Mouse (Mus musculus) CH12.LX (cell line): ENCODE measurements at regions not wholly inside any gene's neighbourhood (a gene's known extent, or its start where the extent isn't known, plus 50 kb on each side); places are given as distances from the start of the nearest gene placed in this dataset.

ENCODE experiments used
- DNase-seq: peaks from one replicate; pipeline ENCODE4 v3.0.0-alpha.2; 2013; ENCODE audit errors: extremely low read depth
- H3K27ac ChIP-seq: 2 replicates; pipeline ENCODE4 v1.5.1; 2012; ENCODE audit warnings: low read depth, mild to moderate bottlenecking, control low read depth, moderate library complexity; ENCODE audit not compliant: insufficient read depth
- H3K27me3 ChIP-seq: replicated peaks from 2 replicates; pipeline ENCODE3; 2012; ENCODE audit warnings: inconsistent platforms
- H3K36me3 ChIP-seq, 2 experiments: replicated peaks in 1 of 2; 2 replicates each; pipeline versions ENCODE3 to v1.6.1; 2012; ENCODE audit warnings: inconsistent platforms in 1 of 2, low read length in 1 of 2, mild to moderate bottlenecking in 1 of 2, mixed read lengths in 1 of 2, moderate library complexity in 1 of 2; ENCODE audit not compliant: control insufficient read depth in 1 of 2, insufficient read depth in 1 of 2
- H3K4me1 ChIP-seq, 2 experiments: 2 replicates each; pipeline ENCODE4 v1.6.1; 2012; ENCODE audit warnings: inconsistent platforms in 1 of 2, moderate library complexity in 1 of 2; ENCODE audit not compliant: insufficient read depth in 2 of 2, control insufficient read depth in 1 of 2
- H3K4me2 ChIP-seq: 2 replicates; pipeline ENCODE4 v1.6.1; 2012; ENCODE audit warnings: low read depth, mild to moderate bottlenecking, control low read depth; ENCODE audit not compliant: poor library complexity, insufficient read depth, severe bottlenecking
- H3K4me3 ChIP-seq, 3 experiments: fragments of 150-350 bp in 1 of 3; sonication (generic) in 1 of 3; replicated peaks in 1 of 3; 2 replicates each; pipeline versions ENCODE3 to v1.5.1; 2011 to 2012; ENCODE audit warnings: low read depth in 2 of 3, low read length in 2 of 3, mild to moderate bottlenecking in 2 of 3, moderate library complexity in 2 of 3, control low read depth in 1 of 3, improper control_type of control experiment in 1 of 3, inconsistent platforms in 1 of 3, mixed read lengths in 1 of 3; ENCODE audit not compliant: poor library complexity in 1 of 3
- H3K79me2 ChIP-seq: replicated peaks from 2 replicates; pipeline ENCODE4 v1.6.1; 2012; ENCODE audit warnings: mild to moderate bottlenecking, moderate library complexity; ENCODE audit not compliant: control insufficient read depth, poor library complexity, insufficient read depth, severe bottlenecking; ENCODE audit errors: extremely low read depth
- H3K9ac ChIP-seq: 2 replicates; pipeline ENCODE4 v1.6.1; 2012; ENCODE audit warnings: low read depth, mild to moderate bottlenecking, control low read depth, moderate library complexity; ENCODE audit not compliant: insufficient read depth
- H3K9me3 ChIP-seq: replicated peaks from 2 replicates; pipeline ENCODE3; 2012; ENCODE audit warnings: low read length, inconsistent platforms, mixed read lengths
- CHD1 ChIP-seq: IDR thresholded peaks from 2 replicates; pipeline ENCODE4 v1.6.1; 2012; ENCODE audit warnings: low read depth, low read length, improper control_type of control experiment, inconsistent platforms
- CTCF ChIP-seq, 2 experiments: IDR thresholded peaks in 1 of 2; conservative IDR thresholded peaks in 1 of 2; 2 replicates each; pipeline ENCODE4 v1.5.1; 2011 to 2012; ENCODE audit warnings: low read depth in 2 of 2, low read length in 2 of 2, improper control_type of control experiment in 1 of 2, inconsistent platforms in 1 of 2, mild to moderate bottlenecking in 1 of 2, moderate library complexity in 1 of 2
- E2F4 ChIP-seq: IDR thresholded peaks from 2 replicates; pipeline ENCODE4 v1.6.1; 2011; ENCODE audit warnings: low read depth, low read length, improper control_type of control experiment; ENCODE audit not compliant: insufficient replicate concordance
- ELF1 ChIP-seq: IDR thresholded peaks from 2 replicates; pipeline ENCODE4 v1.6.1; 2014; ENCODE audit warnings: low read depth, mild to moderate bottlenecking, inconsistent platforms, low read length, improper control_type of control experiment
- HCFC1 ChIP-seq: IDR thresholded peaks from 2 replicates; pipeline ENCODE4 v1.6.1; 2012; ENCODE audit warnings: low read depth, mild to moderate bottlenecking, inconsistent platforms, low read length, improper control_type of control experiment
- IRF4 ChIP-seq: IDR thresholded peaks from 2 replicates; pipeline ENCODE4 v1.6.1; 2014; ENCODE audit warnings: low read depth, mild to moderate bottlenecking, inconsistent platforms, low read length, improper control_type of control experiment
- JUND ChIP-seq: conservative IDR thresholded peaks from 2 replicates; pipeline ENCODE4 v1.6.1; 2011; ENCODE audit warnings: low read depth, low read length, improper control_type of control experiment
- KAT2A ChIP-seq: IDR thresholded peaks from 2 replicates; pipeline ENCODE4 v1.6.1; 2012; ENCODE audit warnings: low read length, improper control_type of control experiment, inconsistent platforms; ENCODE audit not compliant: insufficient replicate concordance
- MAFK ChIP-seq: IDR thresholded peaks from 2 replicates; pipeline ENCODE4 v1.6.1; 2011; ENCODE audit warnings: low read length, improper control_type of control experiment; ENCODE audit not compliant: insufficient replicate concordance
- MAZ ChIP-seq: IDR thresholded peaks from 2 replicates; pipeline ENCODE4 v1.6.1; 2012; ENCODE audit warnings: low read depth, mild to moderate bottlenecking, inconsistent platforms, low read length, improper control_type of control experiment, moderate library complexity
- PAX5 ChIP-seq: IDR thresholded peaks from 2 replicates; pipeline ENCODE4 v1.6.1; 2012; ENCODE audit warnings: low read length, inconsistent platforms, mixed read lengths
- RAD21 ChIP-seq: IDR thresholded peaks from 2 replicates; pipeline ENCODE4 v1.6.1; 2011; ENCODE audit warnings: low read depth, mild to moderate bottlenecking, low read length, improper control_type of control experiment, moderate library complexity
- SIN3A ChIP-seq: IDR thresholded peaks from 2 replicates; pipeline ENCODE4 v1.6.1; 2012; ENCODE audit warnings: low read length, improper control_type of control experiment, inconsistent platforms
- ZC3H11A ChIP-seq: IDR thresholded peaks from 2 replicates; pipeline ENCODE4 v1.6.1; 2012; ENCODE audit warnings: low read depth, mild to moderate bottlenecking, inconsistent platforms, low read length, improper control_type of control experiment
- ZKSCAN1 ChIP-seq: IDR thresholded peaks from 2 replicates; pipeline ENCODE4 v1.6.1; 2012; ENCODE audit warnings: low read depth, inconsistent platforms, low read length, improper control_type of control experiment, borderline replicate concordance
- dilution Hi-C: fragments of 300-500 bp; cut with MboI; formaldehyde crosslinking; loops from 2 replicates; pipeline ENCODE4 v1.14.3; 2020; ENCODE audit warnings: low sequenced_read_pairs; ENCODE audit not compliant: extremely low pct_unique_long_range_greater_than_20kb, extremely low pct_ligation_motif_present
- in situ Hi-C: fragments of 300-500 bp; cut with MboI; formaldehyde crosslinking; loops from 3 replicates; pipeline ENCODE4 v1.14.3; 2019; ENCODE audit warnings: low sequenced_read_pairs, low pct_ligation_motif_present, low pct_unique_long_range_greater_than_20kb, mixed read lengths

GRCm38 (mm10) chr10:35443911-35444310, 267.8 kb downstream of the Amd2 start:
- in situ Hi-C loops = no loop called here
- no peaks in the 10 kb centered on the region for H3K9me3 ChIP-seq
- H3K4me2 ChIP-seq = no peak overlapping the region
- no peaks in the 10 kb centered on the region for H3K36me3 ChIP-seq
- peaks cover 0 to 8% of the 10 kb centered on the region in 2 experiments; a peak in 1 of 4 replicates for H3K4me1 ChIP-seq
- no peak overlapping the region for H3K9ac ChIP-seq
- H3K27ac ChIP-seq = no peak overlapping the region
- TF ChIP-seq CHD1 (no peak), PAX5 (no peak), ZC3H11A (no peak), JUND (no peak), IRF4 (no peak), HCFC1 (no peak), ELF1 (no peak), RAD21 (no peak), CTCF (conservative IDR thresholded peaks at IDR 0.05 in 1 of 2, IDR thresholded peaks at IDR 0.05 in 1 of 2; ENCODE audit: low read depth in 2 of 2, low read length in 2 of 2) (no peak), SIN3A (no peak), MAZ (no peak), ZKSCAN1 (no peak), MAFK (no peak), E2F4 (no peak), KAT2A (no peak)
- TF ChIP-seq, all 38 proteins: peak for 0
- Histone ChIP-seq H3K27me3 (no peaks in the 10 kb centered on the region), H3K79me2 (no peaks in the 10 kb centered on the region), H3K4me3 (no peak overlapping the region)
- peak; percentile 6 for DNase-seq
- dilution Hi-C loops = no loop called here
